Mouse (Mus musculus): ENCODE results near the gene Otos. TPM values are rescaled to one million over a fixed set of nuclear protein-coding genes. Genes with fewer than 3 reads are reported as not detected.

Otos gene
- polyA plus RNA-seq (2021): 0.08 TPM

GRCm38 (mm10) chr1:92648673-92649072, at the start of gene Otos:
TSS of gene Otos (minus strand) at chr1:92648841.
- CTCF ChIA-PET: interaction anchor here (0.8 to 2.7 kb wide), 27 partner anchors 11 to 254 kb away, joined by 3 to 23 read pairs (median 4); partner anchors contain the start of genes Ankmy1 and Gpc1
- in situ Hi-C loops (cut with MboI; ENCODE audit: low pct_unique_long_range_greater_than_20kb): no loop called here
- ATAC-seq (no peak), DNase-seq (ENCODE audit: low read depth, low spot score) (no peak)
- POLR2A ChIA-PET: interaction anchor here (1.3 kb wide), 1 partner anchor 184 kb away, joined by 4 read pairs; no protein-coding TSS in a partner anchor
- TF ChIP-seq CTCF (IDR thresholded peaks at IDR 0.05): no peak
- H3K27me3 ChIP-seq: no peaks in the 10 kb centered on the region

- in situ Hi-C loops (cut with MboI; ENCODE audit: low pct_unique_long_range_greater_than_20kb): loop anchor here (5.0 kb wide), 1 partner anchor 200 kb away; no protein-coding TSS in a partner anchor
- no peak for DNase-seq (ENCODE audit: low read depth, low spot score)
- POLR2A ChIA-PET: interaction anchor here (1.1 to 1.7 kb wide), 2 partner anchors 16 to 137 kb away, joined by 5 read pairs; no protein-coding TSS in a partner anchor
- TF ChIP-seq CTCF (IDR thresholded peaks at IDR 0.05): no peak
- no peaks in the 10 kb centered on the region for H3K27me3 ChIP-seq
- CTCF ChIA-PET: interaction anchor here (0.6 to 6.2 kb wide), 17 partner anchors 8 to 207 kb away, joined by 3 to 66 read pairs (median 4); partner anchors contain the start of genes Gpc1 and Otos
- no peak for ATAC-seq
These were observed 48.2 kb upstream of the Otos start for GRCm38 (mm10) chr1:92696848-92697247.

- no peaks in the 10 kb centered on the region for H3K27me3 ChIP-seq
- no peak for ATAC-seq
- in situ Hi-C loops (cut with MboI; ENCODE audit: low pct_unique_long_range_greater_than_20kb): loop anchor here (5.0 kb wide), 1 partner anchor 202 kb away; no protein-coding TSS in a partner anchor
- TF ChIP-seq CTCF (IDR thresholded peaks at IDR 0.05): no peak
- CTCF ChIA-PET: interaction anchor here (1.3 to 6.2 kb wide), 3 partner anchors 10 to 151 kb away, joined by 4 to 66 read pairs (median 9); partner anchors contain the start of gene Gpc1
- POLR2A ChIA-PET: interaction anchor here (0.6 to 1.1 kb wide), 3 partner anchors 9 to 173 kb away, joined by 3 to 5 read pairs (median 4); no protein-coding TSS in a partner anchor
- DNase-seq (ENCODE audit: low read depth, low spot score): no peak
These were observed 47.1 kb upstream of the Otos start for GRCm38 (mm10) chr1:92695751-92696150.

- ChIA-PET CTCF (interaction anchor here (1.2 to 1.9 kb wide), 3 partner anchors 43 to 205 kb away, joined by 3 to 5 read pairs (median 4); partner anchors contain the start of gene Otos), POLR2A (no interaction called here)
- ATAC-seq: no peak
- in situ Hi-C loops (cut with MboI; ENCODE audit: low pct_unique_long_range_greater_than_20kb): no loop called here
- no peak for DNase-seq (ENCODE audit: low read depth, low spot score)
- no peak for TF ChIP-seq CTCF (IDR thresholded peaks at IDR 0.05)
- H3K27me3 ChIP-seq: no peaks in the 10 kb centered on the region
These were observed 42.7 kb upstream of the Otos start for GRCm38 (mm10) chr1:92691166-92691844.

GRCm38 (mm10) chr1:92686994-92687393, 38.4 kb upstream of the Otos start:
- no peaks in the 10 kb centered on the region for H3K27me3 ChIP-seq
- no peak for DNase-seq (ENCODE audit: low read depth, low spot score)
- no peak for TF ChIP-seq CTCF (IDR thresholded peaks at IDR 0.05)
- ChIA-PET POLR2A (no interaction called here), CTCF (interaction anchor here (1.3 to 2.0 kb wide), 3 partner anchors 10 to 38 kb away, joined by 4 to 11 read pairs (median 9); partner anchors contain the start of gene Otos)
- no peak for ATAC-seq
- in situ Hi-C loops (cut with MboI; ENCODE audit: low pct_unique_long_range_greater_than_20kb): no loop called here

- CTCF ChIA-PET: interaction anchor here (0.8 to 2.4 kb wide), 2 partner anchors 14 to 212 kb away, joined by 3 to 7 read pairs; no protein-coding TSS in a partner anchor
- DNase-seq (ENCODE audit: low read depth, low spot score): no peak
- TF ChIP-seq CTCF (IDR thresholded peaks at IDR 0.05): no peak
- no peak for ATAC-seq
- no peaks in the 10 kb centered on the region for H3K27me3 ChIP-seq
- in situ Hi-C loops (cut with MboI; ENCODE audit: low pct_unique_long_range_greater_than_20kb): no loop called here
- POLR2A ChIA-PET: no interaction called here
These were observed 34.5 kb upstream of the Otos start for GRCm38 (mm10) chr1:92683151-92683550.

- DNase-seq (ENCODE audit: low read depth, low spot score) (peak; percentile 58), ATAC-seq (peak; percentile 74)
- CTCF ChIA-PET: interaction anchor here (0.9 to 1.4 kb wide), 5 partner anchors 10 to 152 kb away, joined by 3 to 4 read pairs (median 3); partner anchors contain the start of gene Otos
- in situ Hi-C loops (cut with MboI; ENCODE audit: low pct_unique_long_range_greater_than_20kb): no loop called here
- POLR2A ChIA-PET: interaction anchor here (0.7 to 0.9 kb wide), 2 partner anchors 16 to 116 kb away, joined by 3 to 5 read pairs; no protein-coding TSS in a partner anchor
- no peaks in the 10 kb centered on the region for H3K27me3 ChIP-seq
- no peak for TF ChIP-seq CTCF (IDR thresholded peaks at IDR 0.05)
These were observed 32.3 kb upstream of the Otos start for GRCm38 (mm10) chr1:92680668-92681603.

- TF ChIP-seq CTCF (IDR thresholded peaks at IDR 0.05): no peak
- CTCF ChIA-PET: interaction anchor here (1.2 kb wide), 1 partner anchor 12 kb away, joined by 4 read pairs; no protein-coding TSS in a partner anchor
- DNase-seq (ENCODE audit: low read depth, low spot score) (no peak), ATAC-seq (no peak)
- POLR2A ChIA-PET: no interaction called here
- H3K27me3 ChIP-seq: peaks cover 2% of the 10 kb centered on the region
- in situ Hi-C loops (cut with MboI; ENCODE audit: low pct_unique_long_range_greater_than_20kb): no loop called here
These were observed 30.1 kb upstream of the Otos start for GRCm38 (mm10) chr1:92678757-92679156.

- in situ Hi-C loops (cut with MboI; ENCODE audit: low pct_unique_long_range_greater_than_20kb): no loop called here
- no peak for TF ChIP-seq CTCF (IDR thresholded peaks at IDR 0.05)
- no peak for ATAC-seq
- ChIA-PET POLR2A (no interaction called here), CTCF (no interaction called here)
- peaks cover 2% of the 10 kb centered on the region for H3K27me3 ChIP-seq
- DNase-seq (ENCODE audit: low read depth, low spot score): no peak
These were observed 28.0 kb upstream of the Otos start for GRCm38 (mm10) chr1:92676676-92676975.

Measured in Patski (cell line).